Mouse (Mus musculus) CD8-positive naive resting alpha-beta T cell, adult 2 months (primary cell): ENCODE measurements around the gene Arcn1.

Experiments
- DNase-seq, 2 experiments: peaks; one replicate each; pipeline ENCODE4 v3.0.0; 2022; ENCODE audit warnings: low read depth in 2 of 2, low spot score in 2 of 2

The Arcn1 gene

GRCm38 (mm10) chr9:44720358-44721153 is 47.1 kb downstream of the Arcn1 start:
- DNase-seq, result no peak

DNA sequence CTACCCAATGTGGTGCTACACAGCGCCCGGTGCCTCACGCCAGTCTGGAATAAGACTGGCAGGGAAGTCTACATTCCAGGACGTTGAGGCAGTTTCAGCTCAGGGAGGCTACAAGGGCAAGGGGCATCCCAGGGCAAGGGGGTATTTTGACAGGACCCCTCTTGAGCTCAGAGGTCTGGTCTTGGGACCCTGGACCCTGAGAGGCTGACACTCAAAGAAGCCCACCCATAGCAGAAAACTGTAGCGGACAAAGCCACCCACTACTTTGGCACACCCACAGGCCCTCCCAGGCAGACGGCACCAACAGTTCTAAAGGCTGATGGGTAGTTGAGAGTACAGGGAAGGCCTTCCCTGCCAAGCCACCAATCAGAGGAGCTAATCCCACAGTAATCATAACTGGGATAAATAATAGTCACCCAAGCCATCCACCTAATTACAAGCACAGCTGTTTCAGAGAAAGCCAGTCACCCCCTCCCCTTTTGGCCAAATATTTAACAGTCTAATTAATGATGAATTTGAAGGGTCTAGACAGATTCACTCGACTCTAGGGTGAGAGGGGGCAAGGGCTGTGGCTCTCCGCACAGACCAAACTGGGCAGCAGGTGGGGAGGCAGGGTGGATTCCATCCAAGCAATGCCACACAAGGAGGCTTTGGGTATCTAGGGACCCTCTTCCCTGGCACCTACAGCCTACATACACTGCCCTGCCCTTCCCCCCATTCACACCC is 47.9 kb downstream of the Arcn1 start:
- DNase-seq, result no peak

GRCm38 (mm10) chr9:44718937-44719631 is 48.6 kb downstream of the Arcn1 start:
- DNase-seq, result no peak

DNA sequence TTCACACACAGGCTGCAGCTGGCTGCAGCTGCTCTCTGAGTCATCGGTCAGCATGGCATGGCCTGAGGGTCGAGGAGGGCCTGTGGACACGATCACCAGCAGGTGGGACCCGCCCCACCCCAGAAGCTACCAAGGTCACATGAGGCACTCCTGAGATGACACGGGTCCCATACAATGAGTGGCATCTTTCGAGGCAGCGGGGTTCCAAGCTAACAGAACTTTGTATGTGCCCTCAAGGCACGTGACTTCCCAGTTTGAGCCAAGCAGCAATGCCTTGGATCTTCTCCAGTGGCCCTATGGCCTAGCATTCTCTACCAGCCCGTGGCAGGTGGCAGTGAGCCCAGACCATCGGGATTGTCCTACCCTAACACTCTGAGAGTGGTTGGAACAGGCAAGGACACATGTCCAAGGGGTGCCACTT is 49.8 kb downstream of the Arcn1 start:
- no peak for DNase-seq

DNA sequence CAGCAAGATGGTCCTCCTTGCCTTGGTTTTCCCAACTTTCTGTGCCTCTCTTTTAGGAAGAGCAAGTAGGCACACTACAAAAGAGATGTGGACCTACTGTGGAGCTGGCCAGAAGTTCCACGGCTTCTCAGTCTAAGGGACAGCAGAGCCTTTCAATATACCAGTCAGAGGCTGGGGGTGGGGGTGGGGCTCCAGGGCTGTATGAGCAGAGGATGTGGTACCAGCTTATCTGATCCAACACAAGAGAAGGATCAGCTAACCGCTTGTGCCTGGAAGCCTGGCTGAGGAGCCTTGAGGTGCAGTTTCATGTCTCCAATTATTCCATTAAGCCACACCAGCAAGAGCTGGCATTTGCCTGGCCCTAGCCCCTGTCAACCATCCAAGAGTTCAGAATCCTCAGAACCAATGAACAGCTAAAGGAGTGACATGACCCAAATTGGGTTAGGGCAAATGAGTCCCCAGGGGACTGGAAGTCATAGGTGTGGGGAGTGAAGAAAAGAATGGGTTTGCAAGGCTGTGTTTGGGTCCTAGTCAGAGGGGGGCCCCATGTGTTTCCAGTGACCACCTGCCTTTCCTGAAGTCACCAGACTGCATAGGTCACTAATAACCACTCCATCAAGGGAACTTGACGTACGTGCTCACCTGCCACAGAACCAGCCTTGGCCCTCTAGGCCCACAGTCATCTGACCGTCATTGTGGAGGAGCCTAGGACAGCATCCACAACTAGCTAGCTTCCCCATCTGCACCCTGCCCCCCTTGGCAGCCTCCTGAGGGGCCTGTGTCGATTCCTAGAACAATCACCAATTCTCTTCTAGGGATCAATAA is 50.4 kb downstream of the Arcn1 start:
- DNase-seq, result no peak

DNA sequence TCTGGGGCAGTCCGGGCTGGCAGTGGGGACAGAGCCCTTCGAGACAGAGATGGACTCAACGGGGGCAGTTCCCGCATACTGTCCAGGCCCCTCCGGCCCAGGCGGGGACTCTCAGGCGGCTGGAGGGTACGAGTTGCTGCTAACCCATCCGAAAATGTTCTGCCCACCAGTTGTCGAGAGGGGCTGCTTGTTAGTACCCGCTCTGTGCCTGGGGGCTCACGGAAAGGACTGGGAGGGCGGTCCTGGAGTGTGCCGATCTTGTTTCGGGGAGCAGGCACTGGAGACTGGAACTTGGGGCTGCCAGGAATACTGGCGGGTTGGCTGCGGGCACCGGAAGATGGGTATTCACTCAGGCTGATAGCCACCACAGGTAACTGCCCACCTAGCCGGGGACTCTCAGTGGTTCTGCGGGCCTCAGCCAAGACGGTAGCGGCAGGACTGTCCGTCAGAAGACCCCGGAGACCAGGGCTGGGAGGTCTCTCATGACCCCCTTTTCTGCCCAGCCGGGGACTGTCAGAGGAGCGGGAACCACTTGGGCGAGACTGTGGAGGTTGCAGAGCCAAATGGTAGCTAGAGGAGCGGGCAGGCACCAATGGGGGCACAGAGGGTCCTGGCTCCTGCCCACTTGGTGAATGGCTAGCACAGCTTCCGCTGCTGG is 51.8 kb downstream of the Arcn1 start:
- DNase-seq, result no peak

DNA sequence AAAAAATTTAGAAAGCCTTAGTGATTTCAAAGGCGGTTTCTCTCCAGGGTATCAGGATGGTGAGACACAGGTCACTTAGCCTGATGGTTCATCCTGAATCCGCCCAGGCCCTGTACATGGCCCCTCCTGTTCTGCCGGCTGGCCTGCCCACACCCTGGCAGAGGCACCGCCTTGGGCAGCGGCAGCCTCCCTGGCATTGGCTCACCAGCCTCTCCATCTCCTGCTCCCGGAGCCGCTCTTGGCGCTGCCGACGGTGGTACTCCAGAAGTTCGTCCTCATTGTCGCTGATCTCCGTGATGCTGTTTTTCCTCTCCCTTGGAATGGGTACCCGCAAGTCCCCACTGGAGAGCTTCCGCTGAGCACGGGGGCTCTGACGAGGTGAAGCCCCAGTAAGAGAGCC is 52.5 kb downstream of the Arcn1 start:
- no peak for DNase-seq

DNA sequence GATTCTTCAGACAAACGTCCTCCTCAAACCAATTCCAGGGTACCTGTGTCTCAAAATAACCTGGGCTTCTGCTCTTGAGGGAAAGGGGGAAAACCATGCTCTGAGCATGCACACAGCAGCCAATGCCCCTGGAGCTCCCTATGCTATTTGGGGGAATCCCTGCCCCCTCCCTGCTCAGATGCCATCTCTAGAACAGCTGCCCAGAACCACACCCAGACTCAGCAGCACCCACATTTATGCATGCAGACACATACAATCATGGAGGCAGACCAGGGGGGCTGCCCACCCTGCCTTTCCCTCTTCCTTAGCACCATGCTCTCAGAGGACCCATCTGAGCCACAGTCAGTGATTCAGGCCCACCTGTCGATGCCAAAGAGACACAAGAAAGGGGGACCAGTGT is 54.1 kb downstream of the Arcn1 start:
- no peak for DNase-seq

DNA sequence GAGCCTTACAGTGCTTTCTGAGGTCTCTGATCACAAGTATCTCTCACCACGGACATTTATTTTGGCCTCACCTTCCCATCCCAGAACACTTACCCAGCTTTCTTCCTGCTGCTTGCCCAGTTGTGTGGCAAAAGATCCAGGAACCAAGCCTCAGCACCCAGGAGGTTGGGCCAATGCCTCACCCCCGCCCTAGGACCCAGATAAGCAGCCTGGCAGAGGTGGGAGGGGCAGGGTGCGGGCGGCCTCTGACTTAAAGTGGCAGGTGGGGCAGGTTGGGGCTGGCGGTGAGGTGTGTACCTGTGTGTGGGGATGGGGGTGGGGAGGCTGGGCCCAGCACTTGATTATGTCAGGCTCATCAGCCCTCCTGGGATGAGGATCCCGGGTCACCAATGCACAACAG is 54.6 kb downstream of the Arcn1 start:
- DNase-seq, result no peak

GRCm38 (mm10) chr9:44711602-44712001 is 56.0 kb downstream of the Arcn1 start:
- DNase-seq, result no peak

DNA sequence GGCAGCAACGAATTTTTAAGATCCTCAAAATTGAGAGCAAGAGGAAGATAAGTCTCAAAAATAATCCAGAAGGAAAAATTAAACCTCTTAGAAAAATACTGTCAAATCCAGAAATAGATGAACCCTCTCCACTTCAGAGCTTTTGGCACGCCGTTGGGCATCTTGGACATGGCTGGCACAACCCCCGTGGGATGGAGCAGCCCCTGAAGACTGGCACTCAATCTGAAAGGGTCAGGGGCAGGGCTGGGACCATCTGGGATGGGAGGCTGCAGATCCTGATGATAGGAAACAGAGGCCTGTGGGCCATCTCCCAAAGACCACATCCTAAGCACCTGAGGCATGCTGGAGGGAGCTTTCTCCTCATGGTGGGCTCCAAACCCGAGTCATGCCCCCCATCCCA is 57.4 kb downstream of the Arcn1 start:
- no peak for DNase-seq

DNA sequence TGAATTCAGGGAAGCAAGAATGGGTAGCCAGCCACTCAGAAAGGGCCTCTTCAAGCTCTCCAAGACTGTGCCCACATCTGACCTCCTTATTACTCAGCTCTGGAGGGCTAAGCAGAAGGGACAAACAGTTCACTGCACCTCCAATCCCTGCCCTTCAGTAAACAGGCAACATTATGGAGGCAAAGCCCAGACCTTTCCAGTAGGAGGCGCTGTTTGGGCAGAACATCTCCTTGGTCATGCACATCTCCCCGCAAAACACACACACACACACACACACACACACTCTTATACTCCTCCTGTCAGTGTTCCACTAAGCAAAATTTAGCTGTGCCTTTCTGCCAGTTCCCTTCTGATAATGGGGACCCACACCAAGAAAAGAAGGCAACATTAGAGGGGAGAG is 58.0 kb downstream of the Arcn1 start:
- peak in 1 of 2 experiments; percentile 30 for DNase-seq

DNA sequence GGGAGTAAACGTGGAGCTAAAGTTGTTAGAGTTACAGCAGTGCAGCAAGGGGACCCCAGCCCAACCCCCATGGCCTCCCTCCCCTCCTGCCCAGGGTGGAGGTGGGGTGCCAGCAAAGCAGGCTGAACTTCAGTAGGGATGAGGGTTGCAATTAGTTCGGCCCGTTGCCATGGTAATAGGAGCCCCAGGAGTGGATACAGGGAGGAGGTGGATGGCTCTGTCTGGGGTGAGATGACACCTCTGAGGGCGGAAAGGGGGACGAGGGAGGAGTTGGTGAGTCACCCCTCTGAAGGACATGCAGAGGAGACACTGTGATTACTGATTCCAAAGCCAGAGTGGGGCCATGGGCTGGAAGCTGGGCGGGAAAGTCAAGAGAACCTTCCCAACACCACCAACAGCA is 58.7 kb downstream of the Arcn1 start:
- DNase-seq, result no peak

DNA sequence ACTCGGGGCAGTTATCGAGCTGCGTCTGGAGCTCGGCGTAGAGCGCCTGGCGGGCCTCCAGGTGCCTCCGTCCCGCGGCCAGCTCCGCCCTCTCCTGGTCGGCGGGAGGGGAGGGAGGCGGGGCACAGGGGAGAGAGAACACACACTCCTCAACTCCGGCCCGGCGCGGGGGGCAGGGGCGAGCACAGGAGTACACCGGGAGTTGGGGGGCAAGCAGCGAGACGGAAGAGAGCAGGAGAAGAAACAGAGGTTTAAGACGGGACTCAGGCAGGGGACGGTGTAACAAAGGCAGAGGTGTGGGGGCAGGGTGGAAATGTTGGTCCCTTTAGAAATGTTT is 59.2 kb downstream of the Arcn1 start:
- DNase-seq, result peak in 1 of 2 experiments; percentile 32

DNA sequence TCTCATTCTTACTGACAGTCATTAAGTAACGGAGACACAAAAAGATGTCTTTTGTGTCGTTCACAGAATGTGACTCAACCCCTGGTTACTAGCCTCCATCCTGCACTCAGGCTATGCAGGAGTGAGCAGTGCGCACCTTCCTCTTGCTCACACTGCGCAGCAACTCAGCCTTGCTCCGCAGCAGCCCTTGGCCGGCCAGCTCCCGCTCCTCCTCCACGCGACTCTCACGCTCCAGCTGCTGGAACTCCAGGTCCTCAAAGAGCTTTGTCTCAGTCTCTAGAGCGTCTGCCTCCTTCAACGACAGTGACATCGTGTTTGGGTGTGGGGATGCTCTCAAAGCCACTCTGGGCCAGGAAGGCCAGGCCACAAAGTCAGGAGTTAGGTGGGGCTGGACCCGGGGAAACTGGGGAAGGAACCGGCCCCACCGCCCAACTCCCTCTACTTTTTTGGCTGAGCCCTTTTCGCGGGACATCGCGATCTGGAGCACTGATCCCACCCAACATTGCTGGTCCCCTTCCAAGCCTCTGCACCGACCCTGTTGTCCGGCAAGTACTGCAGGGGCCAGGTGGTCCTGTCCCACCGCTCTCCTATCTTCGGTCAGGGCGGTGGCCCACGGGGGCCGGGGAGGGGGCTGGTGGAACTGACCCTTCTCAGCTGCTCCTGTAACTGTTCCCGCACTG is 59.8 kb downstream of the Arcn1 start:
- no peak for DNase-seq

DNA sequence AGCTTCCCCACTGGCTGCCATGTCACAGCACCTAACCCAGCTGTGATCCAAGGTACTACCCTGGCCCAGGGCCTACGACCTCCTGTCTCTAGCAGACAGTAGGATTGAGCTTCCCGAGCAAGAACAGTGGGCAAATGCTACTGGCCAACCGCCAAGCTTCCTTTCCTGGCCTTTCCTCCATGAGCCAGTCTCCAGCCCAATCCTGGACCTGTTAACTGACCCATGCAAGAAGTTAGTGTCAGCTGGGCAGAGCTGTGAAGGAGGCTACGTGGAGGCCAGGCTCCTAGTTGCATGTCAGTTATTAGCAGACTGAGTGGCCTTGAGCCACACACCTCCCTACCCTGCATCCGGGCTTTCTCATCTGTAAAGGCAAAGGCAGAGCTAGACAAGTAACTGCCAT is 67.9 kb downstream of the Arcn1 start:
- DNase-seq, result no peak

- no peak for DNase-seq
These were observed 68.4 kb downstream of the Arcn1 start for GRCm38 (mm10) chr9:44699196-44699595.

DNA sequence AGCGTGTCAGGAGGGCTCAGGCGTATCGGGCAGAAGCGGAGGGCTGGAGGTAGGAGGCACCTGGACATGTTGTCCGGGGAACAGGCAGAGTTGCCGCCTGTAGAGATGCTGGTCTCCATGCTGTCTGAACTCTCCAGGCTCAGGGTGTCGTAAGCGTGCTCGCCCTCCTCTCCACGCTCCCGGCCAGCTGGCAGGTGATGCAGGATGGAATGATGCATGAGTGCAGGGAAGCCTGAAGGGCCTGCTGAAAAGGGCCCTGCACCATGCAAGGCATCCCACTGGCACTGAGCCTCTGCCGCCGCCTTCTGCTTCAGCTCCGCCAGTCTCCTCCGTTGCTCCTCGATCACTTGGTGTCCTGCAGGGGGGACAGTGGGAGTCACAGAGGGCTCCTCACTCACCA is 69.8 kb downstream of the Arcn1 start:
- no peak for DNase-seq

- no peak for DNase-seq
These were observed 74.6 kb downstream of the Arcn1 start for GRCm38 (mm10) chr9:44693071-44693470.
